Mouse (Mus musculus) megakaryocyte-erythroid progenitor cell, adult 5 weeks (primary cell): ENCODE measurements around the gene Gm42372. TPM values are rescaled to one million over a fixed set of nuclear protein-coding genes. Genes with fewer than 3 reads are reported as not detected.

Experiments used
- polyA plus RNA-seq: library from polyadenylated mRNA; stranded (reverse); fragments of >175 nt; gene quantifications from 2 replicates; pipeline ENCODE4 v1.2.3, GENCODE M21; 2012

The Gm42372 gene
- 0.05 and 0.09 TPM in 2 replicates for polyA plus RNA-seq

DNA sequence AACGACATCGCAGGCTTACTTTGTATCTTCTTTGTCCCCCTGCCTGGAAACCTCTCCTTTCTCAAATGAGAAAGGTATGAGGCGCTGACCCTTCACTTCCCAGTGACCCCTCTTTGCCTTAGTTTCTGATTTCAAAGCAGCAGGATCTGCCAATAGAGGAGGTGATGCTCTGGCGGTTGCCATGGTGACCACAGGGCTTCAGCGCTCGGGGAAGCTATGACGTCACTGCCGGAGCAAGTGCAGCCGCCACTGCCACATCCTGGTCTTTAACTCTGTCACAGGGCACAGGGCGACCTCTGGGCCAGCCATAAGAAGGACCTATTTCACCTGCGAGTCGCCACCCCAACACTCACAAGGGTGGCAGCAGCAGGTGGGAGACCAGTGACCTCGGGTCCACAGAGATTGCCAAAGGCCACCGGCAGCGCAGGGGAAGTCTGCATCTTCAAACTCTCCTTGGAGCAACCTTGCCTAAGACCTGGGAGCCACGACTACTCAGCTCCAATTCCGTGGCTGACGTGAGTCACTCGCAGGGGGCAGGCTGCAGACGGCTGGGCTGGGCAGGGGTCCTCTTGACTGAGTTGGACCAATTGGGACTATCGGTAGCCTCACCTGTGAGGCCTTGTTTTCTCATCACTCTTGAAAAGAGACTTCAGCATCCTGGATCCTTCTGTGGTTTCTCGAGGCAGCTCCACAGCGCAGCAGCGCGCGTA lies at the start of gene Gm42372:
Gene Gm42372 (plus strand): TSS at position 228 of the 710 bp plus-strand sequence.

DNA sequence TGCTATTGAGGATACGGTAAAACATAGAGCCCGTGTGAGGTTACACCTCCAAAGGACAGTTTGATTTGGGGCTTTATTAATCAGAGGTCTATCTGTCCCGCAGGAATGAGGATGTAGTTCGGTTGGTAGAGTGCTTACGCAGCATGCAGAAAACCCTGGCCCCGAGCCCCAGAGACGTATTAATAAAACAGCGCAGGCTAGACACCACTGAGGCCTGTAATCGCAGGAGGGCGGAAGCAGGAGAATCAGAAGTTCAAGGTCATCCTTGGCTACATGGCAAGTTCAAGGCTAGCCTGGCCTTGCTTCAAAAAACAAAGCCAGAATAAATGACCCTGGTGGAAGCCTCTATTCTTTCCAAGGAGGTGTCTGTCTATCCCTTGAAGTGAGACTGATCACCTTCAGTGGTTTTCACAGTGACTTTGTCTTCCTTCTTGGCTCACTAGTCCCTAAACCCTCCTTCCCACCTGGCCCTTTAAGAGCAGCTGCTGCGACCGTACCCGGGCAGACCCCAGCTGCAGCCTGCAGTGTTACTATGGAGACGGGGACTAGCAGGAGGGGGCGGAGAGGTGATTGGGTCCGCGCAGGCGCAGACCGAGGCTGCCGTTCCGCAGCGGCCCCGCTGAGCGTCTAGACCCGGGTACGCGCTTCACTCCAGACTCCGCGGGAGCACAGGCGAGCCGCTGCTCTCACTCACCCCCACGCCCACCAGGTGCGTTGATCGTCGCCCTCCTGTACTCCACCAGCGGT lies 38.7 kb upstream of the Gm42372 start, which contains the start of gene Pnmal2:
Gene Pnmal2 (plus strand): TSS at position 622 of the 747 bp plus-strand sequence.

DNA sequence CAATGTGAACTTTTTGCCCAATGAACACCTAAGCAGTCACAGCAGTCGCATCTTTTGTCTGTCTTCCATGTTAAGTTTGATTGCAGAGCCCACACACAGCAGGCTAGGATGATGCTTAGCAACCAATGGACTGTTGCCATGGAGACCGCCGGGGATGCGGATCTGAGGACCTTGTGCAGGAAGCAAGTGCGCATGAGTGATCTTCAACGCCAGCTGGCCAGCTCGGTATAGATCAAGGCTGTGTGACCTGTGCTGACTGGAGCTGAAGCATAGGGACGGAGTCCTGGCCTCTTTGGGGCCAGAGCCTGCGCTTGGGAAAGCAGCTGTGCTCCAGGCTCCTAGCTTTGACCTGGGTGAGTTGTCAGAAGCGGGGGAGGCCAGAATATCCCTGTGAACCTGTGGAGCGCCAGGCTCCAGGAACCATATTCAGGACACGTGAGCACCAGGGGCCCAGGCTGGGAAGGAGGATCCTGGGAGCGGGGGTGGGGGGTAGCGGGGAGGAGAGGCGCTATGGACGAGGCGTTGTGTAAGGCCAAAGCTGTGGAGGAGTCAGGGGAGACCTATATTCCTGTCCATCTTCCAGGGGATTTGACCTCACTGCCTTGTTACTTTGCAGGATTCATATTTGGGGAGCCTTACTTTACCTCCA lies 23.2 kb upstream of the Gm42372 start, which contains the start of gene Pnmal1:
Gene Pnmal1 (plus strand): TSS at position 141 of the 649 bp plus-strand sequence.

DNA sequence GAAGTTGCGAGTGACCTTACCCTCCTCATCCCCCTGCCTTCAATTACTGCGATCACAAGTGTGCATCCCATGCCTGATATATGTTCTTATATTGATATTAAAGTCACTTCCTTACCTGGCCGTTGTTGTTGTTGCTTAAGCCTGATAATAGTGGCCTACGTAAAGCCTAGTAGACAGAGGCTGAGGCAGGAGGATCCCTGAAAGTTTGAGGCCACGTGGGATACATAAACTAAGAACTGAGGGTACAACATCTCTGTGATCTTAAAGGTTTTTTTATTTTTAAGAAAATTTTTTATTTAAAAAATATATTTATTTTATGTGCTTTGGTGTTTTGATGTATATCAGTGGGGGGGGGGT lies 9.5 kb downstream of the Gm42372 start, which contains the start of gene Ccdc8:
Gene Ccdc8 (plus strand): TSS at position 258 of the 357 bp plus-strand sequence.

DNA sequence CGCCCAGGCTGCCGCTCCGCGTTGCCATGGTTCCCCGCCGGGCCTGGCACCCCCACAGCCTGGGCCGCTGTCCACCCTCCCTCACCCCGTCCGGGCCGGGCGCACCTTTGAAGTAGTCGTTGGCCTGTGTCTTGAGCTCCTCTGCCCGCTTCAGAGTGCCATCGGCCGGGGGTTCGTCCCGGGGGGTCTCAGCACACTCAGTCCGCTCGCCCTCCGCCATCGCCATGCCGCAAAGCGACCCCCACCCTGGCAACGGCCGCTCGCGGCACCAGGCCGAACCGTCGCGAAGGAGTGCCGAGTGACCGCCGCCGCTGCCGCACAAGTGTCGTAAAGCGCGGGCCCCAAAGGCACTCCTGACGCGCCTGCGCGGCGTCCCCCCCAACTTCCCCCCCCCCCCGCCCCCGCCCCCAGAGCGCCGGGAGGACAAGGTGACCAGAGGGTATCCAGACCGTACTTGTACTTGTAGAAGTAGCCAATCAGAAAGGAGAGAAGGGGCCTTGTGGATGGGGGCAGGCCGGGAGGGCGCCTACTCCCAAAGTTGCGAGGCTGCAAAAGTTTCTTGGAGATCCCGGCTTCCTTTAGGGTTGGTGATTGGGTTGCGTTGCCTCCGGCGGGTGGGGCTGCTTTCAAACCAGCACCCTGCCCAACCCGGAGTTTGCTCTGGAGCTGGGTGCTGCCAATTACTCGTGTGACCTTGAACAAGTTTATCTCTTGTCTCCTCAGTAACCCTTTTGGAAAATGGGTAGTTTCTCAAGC lies 44.9 kb downstream of the Gm42372 start, which contains the start of gene Ppp5c:
Gene Ppp5c (minus strand): TSS at position 337 of the 756 bp plus-strand sequence.

Other genes starting within 250 kb of the Gm42372 start
- 564 and 583 TPM in 2 replicates for gene Ap2s1, start 244.7 kb upstream of the Gm42372 start, polyA plus RNA-seq
- gene Slc1a5, start 201.7 kb upstream of the Gm42372 start, polyA plus RNA-seq: 84.0 and 89.0 TPM in 2 replicates
- gene Strn4, start 167.2 kb upstream of the Gm42372 start, polyA plus RNA-seq: 83.0 and 89.1 TPM in 2 replicates
- 21.2 and 26.2 TPM in 2 replicates for gene Fkrp, start 166.4 kb upstream of the Gm42372 start, polyA plus RNA-seq
- 37.0 and 42.4 TPM in 2 replicates for gene Prkd2, start 140.2 kb upstream of the Gm42372 start, polyA plus RNA-seq
- gene Dact3, start 107.8 kb upstream of the Gm42372 start, polyA plus RNA-seq: 0.94 and 1.1 TPM in 2 replicates
- gene Gng8, start 91.3 kb upstream of the Gm42372 start, polyA plus RNA-seq: not detected in 2 replicates
- 1.9 and 2.8 TPM in 2 replicates for gene Ptgir, start 76.6 kb upstream of the Gm42372 start, polyA plus RNA-seq
- gene Calm3, start 59.0 kb upstream of the Gm42372 start, polyA plus RNA-seq: 584 and 773 TPM in 2 replicates
- 0.09 TPM in 2 replicates for gene Pnmal2, start 38.4 kb upstream of the Gm42372 start, polyA plus RNA-seq
- gene Pnmal1, start 23.4 kb upstream of the Gm42372 start, polyA plus RNA-seq: 0.01 TPM in 1 of 2 replicates, not detected in the other
- gene Ccdc8, start 9.6 kb downstream of the Gm42372 start, polyA plus RNA-seq: 6.3 and 7.3 TPM in 2 replicates
- 120 and 141 TPM in 2 replicates for gene Ppp5c, start 44.8 kb downstream of the Gm42372 start, polyA plus RNA-seq
- 6.4 and 9.0 TPM in 2 replicates for gene Hif3a, start 79.3 kb downstream of the Gm42372 start, polyA plus RNA-seq
- gene Psg16, start 91.0 kb downstream of the Gm42372 start, polyA plus RNA-seq: 0.06 TPM in 1 of 2 replicates, not detected in the other
- gene Ceacam3, start 167.2 kb downstream of the Gm42372 start, polyA plus RNA-seq: not detected in 2 replicates
- 0.02 TPM in 1 of 2 replicates, not detected in the other for gene Psg29, start 220.4 kb downstream of the Gm42372 start, polyA plus RNA-seq